Mouse (Mus musculus) adrenal gland, postnatal 36 days (tissue): ENCODE results near the gene Kat5. TPM values are rescaled to one million over a fixed set of nuclear protein-coding genes. Genes with fewer than 3 reads are reported as not detected.
A peak's percentile ranks its signal among the peaks of the same experiment; 100 is the strongest.

Experiments
- DNase-seq, 2 experiments: peaks; one replicate each; pipeline ENCODE4 v3.0.0; 2021; ENCODE audit warnings: mixed read lengths in 1 of 2
- total RNA-seq, 2 experiments: library from RNA; stranded (reverse); gene quantifications; 2 replicates each; pipeline ENCODE4 v1.2.3; 2021

Kat5 gene
- total RNA-seq, 2 experiments from 2014 or later = 66.2 to 68.2 TPM

DNA sequence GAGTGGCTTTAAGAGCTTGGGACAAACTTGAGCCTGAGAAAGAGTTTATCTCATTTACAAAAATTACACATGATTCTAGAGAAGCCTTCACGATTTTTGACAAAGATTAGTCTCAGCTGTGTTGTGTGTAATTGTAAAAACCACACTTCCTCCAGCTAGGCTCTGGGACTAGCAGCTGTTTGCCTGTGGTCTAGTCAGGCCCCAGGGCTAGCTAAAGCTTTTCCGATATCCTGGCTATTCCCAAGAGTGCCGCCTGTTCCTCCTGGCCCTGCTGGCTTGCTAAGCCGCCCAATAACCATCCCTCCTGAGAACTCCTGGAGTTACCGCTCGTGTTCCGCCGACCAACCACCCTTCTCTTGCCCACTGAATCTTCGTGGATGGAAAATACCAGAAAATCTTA lies 22.1 kb upstream of the Kat5 start:
- no peak for DNase-seq

DNA sequence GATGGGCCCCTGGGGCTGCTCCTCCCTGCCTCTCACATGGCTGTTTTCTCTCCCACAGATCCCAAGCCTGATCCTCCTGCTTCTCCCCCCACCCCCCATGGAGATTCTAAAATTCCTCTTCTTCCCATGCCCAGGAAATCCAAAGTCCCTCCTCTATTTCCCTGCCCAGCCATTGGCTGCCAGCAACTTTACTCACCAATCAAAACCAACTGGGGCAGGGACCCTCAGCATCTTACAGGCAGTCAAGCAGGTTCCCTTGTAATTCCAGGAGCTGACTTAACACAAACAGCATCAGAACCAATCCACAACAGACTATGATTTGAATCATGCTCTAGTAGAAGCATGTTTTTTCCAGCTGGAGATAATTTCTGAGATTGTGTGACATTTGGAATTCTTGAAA lies 19.9 kb upstream of the Kat5 start:
- no peak for DNase-seq

DNA sequence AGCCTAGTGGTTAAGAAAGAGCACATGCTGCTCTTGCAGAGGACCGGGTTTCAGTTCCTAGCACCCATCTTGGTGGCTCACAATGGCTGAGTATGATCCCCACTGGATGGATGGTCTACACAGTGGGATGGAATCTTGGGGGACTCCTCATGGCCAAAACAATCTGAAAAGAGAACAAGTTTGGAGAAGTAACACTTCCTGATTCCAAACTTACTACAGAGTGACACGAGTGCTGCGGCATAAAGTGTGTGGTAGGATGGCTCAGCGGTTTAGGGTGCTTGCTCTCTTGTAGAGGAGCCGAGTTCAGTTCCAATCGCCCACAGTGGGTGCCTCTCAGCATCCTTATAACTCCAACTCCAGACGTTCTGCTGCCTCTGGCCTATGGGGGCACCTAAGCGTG lies 15.3 kb upstream of the Kat5 start:
- DNase-seq = no peak

DNA sequence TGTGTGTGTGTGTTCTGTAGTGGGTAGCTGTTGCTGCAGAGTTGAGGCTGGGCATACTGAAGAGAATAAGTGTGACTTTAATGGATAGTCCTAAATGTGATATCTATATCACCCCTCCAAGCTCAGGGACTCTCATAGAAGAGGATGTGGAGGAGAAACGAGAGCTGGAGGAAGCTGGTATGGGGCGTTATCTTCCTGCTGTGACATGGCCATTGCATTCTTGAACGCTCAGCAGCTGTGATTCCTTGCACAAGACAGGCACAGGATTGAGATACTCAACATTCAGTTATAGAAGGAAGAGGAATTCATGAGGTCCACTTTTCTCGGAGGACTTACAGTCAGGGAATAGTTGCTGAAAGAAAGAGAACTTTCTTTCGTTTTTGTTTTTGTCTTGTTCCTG lies 11.8 kb upstream of the Kat5 start:
- DNase-seq = no peak

DNA sequence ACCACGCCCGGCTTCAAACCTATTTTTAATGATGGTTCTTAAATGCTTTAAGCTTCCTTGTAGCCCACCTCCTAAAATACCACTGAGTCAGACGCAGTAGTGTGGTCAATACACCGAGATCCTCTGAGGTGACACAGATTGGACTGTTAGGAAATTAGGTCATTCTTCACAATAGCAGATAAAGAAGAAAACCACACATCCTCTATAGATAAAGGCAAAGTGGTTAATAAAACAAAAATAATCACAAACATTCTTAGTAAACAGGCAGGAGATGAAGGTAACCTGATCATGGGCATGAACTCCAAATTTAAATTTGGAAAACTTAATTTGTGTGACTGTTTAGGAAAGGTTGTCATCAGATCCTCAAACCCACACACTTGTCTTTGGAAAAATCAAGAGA lies 10.0 kb upstream of the Kat5 start:
- DNase-seq = no peak

DNA sequence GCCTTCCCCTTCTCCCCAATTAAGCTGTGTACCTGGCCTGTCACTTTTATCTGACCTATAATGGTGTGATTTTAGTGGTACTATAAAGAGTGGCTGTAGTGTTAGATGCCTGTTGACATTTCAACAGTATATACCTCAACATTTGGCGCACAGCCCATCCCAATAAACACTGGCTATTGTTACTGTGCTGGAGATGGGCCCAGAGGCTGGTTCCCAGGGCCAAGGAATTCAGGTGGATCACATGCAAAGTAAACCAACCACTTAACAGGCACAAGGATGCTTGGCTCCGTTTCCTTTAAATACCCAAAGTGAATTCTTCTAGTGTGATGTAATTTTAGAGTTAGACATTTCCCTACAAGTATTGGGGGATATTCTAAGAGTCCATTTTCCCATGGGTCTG lies 4.9 kb upstream of the Kat5 start:
- no peak for DNase-seq

DNA sequence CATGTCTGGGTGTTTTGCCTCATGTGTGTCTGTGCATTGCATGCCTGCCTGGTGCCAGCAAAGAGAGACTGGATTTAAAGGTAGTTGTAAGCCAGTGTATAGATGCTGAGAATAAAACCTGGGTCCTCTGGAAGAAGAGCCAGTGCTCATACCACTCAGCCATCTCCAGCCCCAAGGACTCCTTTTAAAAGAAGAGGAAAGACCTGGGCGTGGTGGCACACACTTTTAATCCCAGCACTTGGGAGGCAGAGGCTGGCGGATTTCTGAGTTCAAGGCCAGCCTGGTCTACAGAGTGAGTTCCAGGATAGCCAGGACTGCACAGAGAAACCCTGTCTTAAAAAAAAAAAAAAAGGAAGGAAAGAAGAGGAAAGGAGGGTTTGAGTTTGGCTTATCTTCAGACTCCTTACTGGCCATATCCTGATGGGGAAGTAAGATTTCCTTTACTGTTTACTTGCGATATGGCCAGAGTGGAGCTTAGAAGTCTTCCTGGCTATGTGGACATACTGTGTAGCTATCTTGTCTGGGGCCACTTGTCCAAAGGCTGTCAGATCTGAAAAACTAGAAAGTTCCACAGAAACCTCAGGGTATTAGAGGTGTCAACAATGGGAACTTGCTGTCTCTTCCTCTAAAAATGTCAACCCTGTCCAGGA lies 2.9 kb upstream of the Kat5 start:
- no peak for DNase-seq

DNA sequence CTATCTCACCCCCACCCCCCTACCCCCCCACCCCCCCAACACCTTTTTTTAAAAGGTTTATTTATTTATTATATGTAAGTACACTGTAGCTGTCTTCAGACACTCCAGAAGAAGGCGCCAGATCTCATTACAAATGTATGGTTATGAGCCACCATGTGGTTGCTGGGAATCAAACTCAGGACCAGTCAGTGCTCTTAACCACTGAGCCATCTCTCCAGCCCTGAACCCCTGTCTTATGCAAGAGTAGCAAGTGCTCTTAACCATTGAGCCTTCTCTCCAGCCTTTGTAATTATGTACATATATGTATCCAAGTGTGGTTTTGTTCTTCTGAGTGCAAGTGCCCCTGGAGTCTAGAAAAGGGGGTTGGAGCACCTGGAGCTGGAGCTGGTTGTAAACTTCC lies 1.9 kb upstream of the Kat5 start:
- no peak for DNase-seq

DNA sequence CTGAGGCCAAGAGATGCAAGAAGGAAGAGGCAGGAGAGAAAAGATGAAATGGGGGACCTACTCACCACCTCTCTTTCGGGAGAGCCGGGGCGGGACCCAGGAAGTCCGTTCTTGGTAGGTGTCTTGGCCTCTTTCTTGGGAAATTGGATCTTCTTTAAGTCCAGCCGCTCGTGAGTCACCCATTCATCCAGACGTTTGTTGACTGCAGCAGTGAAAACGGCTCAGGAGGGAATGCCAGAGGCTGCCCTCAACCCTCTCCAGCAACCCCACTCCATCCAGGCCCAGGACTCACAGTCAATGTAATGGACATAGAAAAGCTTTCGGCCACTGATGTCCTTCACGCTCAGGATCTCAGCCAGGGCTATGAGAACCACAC lies 878 bp downstream of the Kat5 start:
- no peak for DNase-seq

DNA sequence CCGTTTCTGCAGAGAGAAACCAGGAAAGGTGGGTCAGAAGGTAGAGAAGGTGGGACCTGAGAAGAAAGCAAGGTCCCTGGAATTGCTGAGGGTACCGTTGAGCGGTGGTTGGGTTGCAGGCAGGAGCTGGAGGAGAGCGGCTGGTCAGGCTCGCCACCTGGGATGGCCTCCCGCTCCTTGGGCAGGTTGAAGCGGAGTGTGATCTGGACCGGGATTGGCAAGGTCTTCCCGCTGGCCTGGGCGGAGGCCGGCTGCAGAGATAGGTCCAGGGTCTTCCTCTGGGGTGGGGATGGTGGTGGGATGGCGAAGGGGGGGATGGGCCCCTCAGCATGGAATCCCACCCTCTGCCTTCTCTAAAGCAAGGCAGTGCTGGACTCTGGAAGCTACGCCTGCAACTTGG lies 1.3 kb downstream of the Kat5 start:
- DNase-seq = no peak

DNA sequence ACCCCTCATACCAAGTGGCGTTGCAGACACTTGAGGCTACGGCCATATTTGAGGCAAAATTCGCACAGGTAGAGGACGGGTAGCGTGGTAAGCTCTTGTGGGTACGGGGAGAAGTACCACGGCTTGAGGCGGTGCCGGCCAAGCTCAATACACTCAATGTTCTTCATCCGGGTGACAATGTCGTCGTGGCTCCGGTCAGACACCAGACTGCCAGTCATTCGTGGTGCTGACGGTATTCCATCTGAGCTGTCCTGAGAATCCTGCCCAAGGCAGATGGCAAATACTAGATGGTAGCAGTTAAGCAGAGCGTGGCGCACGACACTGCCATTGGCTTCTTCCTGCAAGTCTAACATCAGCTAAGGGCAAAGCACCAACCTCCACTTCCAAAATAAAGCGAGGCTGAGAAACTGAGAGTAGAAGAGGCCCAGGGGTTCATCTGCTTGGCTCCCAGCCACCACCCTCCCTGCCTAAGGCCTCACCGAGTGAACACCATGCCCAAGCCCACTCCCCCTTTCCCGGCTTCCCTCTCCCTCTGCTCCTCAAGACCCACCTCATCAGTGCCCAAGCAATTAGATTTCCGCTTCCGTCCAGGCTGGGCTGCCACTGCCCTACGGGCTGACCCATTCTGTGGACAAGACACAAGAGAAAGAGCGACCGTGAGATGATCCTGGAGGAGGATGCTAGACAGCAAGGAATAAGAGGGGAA lies 2.2 kb downstream of the Kat5 start:
- no peak for DNase-seq

DNA sequence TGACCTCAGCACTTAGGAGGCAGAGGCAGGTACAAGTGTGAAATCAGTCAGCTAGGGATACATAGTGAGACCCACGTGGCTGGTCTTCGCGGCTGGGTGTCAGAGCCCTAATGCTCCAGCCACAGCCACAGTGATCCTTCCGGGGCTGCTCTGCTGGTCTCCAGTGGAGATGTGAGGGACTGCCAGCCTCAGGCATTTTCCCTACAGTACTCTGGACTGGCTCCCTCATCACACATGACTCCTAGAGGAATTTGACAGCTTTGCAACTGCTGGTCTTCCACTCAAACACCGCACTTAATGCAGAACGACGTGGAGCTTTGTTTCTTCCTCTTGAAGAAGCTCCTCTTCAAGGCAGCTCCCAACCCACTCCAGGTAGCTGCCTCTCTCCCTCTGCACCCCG lies 3.8 kb downstream of the Kat5 start:
- DNase-seq = no peak

DNA sequence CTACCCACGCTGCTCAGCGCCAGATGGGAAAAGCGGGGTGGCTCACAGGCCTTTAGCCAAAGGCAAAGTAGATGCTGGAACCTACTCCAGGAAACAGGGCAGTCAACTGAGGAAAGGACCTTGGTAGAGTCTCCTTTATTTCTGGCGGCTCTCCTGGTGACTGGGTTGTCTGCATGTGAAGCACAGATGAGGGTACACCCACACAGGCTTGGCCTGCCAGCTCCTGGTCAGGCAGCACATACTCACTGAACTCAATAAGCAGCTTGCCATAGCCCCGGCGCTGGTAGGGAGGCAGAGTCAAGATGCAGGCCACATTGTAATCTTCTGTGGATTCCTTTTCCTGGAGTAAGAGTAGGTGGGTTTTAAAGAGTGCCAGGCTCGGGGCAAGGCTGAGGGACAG lies 4.9 kb downstream of the Kat5 start:
- no peak for DNase-seq

DNA sequence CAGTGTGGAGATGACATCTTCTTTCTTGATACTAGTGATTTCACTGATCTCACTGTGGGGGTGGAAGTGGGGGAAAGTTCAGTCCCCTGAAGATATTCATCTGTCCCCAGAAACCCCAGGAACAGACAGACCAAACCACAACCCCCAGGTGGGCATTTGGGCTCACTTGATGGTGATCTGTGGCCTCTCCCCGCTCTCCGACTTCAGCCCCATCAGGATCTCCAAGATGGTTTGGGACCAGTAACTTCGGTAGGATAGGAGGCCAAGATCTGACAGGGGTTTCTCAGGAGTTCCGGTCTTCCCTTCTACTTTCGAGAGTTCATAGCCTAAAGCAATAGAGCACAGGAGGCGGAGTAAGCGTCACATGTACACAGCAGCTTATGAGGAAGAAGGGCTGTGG lies 6.4 kb downstream of the Kat5 start:
- no peak for DNase-seq

DNA sequence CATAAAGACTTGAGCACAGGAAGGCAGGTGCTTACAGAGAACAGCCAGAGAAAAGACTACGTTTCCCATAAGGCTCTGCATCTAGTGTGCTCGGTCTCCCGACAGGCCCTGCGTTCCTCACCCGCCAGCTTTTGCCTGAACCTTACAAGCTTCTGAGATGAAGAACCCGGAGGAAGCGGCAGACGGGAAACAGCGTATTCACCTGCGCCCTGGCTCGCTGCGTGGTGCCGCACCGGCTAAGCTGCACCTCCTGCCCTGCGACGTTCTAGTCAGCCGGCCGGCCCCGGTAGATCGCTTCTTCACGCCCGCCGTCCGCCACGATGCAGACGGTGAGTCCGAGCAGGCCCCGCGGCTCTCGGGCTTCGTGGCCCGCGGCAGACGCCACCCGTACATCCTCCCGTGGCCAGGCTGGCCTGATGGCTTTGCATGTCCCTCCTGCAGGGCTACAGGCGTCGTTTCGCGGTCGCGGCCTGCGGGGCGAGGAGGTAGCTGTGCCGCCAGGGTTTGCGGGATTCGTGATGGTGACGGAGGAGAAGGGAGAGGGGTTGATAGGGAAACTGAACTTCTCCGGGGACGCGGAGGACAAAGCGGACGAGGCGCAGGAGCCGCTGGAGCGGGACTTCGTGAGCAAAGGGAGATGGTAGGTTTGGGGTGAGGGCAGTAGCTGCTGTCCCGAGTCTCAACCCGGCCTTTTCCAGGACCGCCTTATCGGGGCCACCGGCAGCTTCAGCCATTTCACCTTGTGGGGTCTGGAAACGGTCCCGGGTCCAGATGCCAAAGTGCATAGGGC lies 8.1 kb downstream of the Kat5 start, which contains the start of gene Rnaseh2c:
TSS of gene Rnaseh2c (plus strand) at position 122 of the 790 bp plus-strand sequence.
- peak; percentile 81 to 83 for DNase-seq

DNA sequence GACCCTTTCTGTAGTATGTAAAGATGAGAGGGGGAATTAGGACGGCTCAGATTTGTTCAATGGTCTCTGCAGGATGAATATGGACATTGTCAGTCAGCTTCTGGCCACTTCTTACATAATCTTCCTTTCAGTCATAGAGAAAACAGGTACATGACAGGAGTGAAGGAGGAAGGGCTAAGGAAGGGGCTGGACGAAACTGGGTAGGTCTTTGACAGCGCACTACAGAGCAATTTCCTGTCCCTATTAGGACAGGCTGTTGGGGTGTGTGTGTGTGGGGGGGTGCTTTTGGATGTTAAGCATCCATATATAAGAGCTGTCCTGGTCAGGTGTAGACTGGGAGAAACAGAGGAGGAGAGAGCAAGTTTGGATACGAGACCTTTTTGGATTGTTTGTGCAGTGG lies 10.8 kb downstream of the Kat5 start:
- no peak for DNase-seq

DNA sequence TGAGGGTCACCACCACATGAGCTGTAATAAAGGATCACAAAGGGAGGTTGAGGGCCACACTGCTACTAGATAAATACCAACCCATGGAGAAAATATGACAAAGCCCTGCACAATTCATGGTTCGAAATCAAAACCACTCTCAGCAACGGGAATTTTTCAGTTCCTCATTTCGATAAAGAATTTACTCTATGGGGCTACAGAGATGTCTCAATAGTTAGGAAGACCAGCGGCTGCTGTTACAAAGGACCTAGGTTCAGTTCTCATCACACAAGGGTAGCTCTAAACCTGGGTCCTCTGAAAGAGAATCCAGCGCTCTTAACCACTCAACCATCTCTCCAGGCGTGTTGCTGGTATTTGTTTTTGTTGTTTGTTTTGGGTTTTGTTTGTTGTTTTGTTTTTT lies 18.1 kb downstream of the Kat5 start:
- DNase-seq = no peak

DNA sequence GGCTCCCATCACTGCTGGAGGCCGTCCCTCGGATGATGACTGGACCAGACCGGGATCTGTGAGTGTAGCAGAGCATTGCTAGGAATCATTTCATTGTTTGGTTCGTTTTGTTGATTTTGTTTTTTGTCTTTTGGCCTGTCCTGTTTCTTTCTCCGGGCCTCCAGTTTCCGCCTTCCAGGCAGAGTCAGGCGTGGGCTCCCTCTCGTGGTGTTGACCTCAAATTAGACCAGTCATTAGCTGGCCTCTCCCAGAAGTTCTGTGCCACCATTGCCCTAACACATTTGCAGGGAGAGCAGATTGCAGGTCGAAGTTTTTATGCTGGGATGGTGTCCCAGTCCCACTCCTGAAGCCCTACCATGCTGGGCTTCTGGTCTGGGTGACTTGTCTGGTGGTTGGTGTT lies 20.9 kb downstream of the Kat5 start:
- DNase-seq = no peak

DNA sequence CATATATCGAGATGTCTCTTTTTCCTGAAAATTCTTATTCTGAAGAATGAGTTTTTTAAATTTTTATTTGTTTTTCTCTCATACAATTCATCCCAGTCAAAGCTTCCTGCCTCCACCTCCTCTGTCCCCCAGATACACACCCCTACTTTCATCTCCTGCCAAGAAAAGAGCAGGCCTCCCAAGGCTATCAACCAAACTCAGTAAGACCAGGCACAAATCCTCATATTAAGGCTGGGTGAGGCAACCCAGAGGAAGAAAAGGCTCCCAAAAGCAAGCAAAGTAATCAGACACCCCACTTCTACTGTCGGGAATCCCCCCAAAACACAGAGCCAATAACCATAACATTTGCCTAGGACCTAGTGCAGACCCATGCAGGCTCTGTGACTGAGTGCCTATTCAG lies 28.0 kb downstream of the Kat5 start:
- no peak for DNase-seq

DNA sequence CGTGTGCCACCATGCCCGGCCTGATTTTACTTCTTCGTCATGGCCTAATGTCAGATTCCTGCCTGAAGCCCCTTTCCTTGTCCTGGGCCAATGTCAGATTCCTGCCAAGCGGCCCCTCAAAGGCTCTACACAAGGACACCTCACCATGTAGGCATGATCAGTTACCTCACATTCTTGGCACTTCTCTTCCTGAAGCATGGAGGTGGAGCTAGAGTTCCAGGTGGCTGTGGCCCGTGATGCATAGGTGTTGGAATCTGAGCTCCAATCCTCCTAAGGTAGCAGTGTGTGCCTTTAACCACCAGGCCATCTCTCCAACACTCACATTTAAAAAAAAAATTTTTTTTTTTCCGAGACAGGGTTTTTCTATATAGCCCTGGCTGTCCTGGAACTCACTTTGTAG lies 29.3 kb downstream of the Kat5 start:
- DNase-seq = no peak

DNA sequence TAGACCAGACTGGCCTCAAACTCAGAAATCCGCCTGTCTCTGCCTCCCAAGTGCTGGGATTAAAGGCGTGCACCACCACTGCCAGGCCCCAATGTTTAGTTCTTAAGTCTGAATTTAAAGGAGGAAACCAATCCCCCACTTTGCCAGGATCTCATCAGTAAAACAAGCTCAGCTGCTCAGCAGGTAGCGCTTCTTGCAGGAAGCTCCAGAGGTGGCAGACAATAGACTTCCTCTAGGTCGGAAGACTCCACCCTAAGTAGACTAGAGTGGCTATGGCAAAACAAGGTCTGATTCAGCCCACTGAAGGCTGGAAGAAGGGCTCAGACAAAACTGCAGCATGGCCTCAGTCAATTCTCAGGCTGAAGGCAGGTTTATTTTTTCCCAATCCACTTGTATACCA lies 30.1 kb downstream of the Kat5 start:
- DNase-seq = no peak

DNA sequence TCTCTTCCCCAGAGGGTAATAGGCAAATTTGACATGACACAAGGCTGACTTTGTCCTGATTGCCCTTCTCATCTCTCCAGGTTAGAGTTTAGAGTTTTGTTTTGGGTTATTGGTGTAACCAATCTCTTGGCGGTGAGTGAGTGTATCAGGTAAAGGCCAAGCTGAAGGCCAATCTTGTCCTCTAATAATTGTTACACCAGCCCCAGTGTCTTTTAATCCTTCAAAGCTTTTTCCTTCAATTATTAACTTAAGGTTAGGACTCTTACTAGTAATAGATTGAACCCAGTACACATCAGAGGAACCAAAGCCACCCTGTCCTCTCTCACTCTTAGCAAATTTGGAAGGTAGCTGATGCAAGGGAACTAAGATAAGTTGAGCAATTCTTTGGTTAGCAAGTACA lies 34.7 kb downstream of the Kat5 start:
- DNase-seq = no peak

DNA sequence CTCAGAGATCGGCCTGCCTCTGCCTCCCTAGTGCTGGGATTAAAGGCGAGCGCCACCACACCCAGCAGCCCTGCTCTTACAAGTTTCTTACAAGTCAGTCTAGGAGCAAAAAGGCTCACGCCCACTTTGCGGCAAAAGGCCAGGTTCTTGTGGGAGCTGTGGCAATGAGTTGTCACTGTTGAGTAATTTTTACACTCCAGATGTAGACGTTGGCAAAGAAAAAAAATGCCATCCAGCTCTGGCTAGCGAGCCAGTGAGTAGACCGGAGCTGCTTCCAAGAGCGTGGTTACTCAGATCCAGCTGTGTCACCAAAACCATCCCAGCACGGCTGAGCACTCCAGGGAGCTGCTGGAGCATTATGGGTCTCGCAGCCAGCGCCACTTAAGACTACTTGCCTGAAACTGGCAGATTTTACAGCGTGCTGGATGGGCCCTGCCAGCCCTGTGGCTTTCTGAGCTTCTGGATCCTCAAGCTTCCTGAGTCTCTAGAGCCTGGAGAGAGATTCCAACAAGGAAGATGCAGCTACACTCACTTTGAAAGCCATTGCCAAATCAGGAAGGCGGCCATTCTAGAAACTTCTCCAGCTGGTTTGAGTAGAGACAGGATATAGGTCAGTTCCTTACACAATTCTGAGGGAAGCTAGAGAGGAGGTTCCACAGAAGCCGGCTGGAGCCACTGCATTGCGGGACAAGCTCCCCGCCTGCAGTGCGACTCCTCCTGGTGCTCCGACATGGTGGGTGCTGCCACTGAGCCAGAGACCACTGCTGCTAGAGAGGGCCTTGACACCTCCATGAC lies 37.5 kb downstream of the Kat5 start:
- DNase-seq = peak; percentile 70 to 83
